29 mouse cellular contexts compared by ENCODE assay signal in the genomic region with DNA sequence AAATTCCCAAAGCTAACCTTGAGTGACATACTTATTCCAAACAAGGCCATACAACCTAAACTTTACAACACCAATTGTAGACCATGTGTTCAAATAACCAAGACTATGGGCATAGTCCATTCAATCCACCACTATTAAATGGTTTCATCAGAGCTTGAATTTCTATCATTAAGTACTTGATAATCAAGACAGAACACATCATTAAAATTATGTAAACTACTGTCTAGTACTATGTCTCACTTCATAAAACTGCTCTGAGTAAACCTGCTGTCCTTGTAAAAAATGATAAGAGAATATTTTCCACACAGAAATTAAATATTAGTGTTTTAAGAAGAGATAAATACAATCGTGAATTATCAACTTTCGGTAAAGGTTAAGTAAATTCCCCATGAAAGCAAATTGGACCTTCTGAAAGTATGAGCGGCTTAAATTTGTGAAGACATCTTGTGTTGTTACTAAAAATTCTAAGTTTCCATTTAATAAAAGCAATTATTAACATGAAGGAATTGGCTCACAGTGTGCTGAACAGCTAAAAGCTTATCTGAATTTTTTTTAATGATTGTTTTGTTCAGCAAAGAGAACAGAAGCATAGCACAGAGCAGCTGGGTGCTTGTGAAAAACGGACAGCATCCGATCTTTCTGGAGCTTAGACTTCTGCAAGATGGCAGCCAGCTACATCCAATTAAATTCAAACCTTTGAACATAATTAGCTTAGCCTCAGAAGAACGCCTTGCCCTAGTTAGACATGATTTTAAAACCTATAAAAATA.
A peak's percentile ranks its signal among the peaks of the same experiment; 100 is the strongest.
DNase-seq lines count a peak whose midpoint lies in the region; ATAC-seq and TF ChIP-seq lines count a peak whose summit lies in the region.
"Had no signal": no experiment of that assay in that cellular context is flagged by ENCODE, and none has a peak within 500 bp of the region (broad histone marks: within the 10 kb centered on the region; RNA-seq: fewer than 3 reads in every experiment).

No protein-coding gene starts in this region.

- no peaks in the 10 kb centered on the region for H3K4me1 ChIP-seq in lung, embryonic 14.5 days (ENCODE audit: insufficient read depth)
- no peaks in the 10 kb centered on the region for H3K4me1 ChIP-seq in lung, postnatal 0 days (ENCODE audit: insufficient read depth, low read depth, low read length)
- H3K4me1 ChIP-seq: embryonic facial prominence, embryonic 10.5 days; embryonic facial prominence, embryonic 13.5 days; forebrain, embryonic 12.5 days; hindbrain, embryonic 12.5 days; hindbrain, embryonic 15.5 days had no signal

- DNase-seq in lung, embryonic 14.5 days, result peak; percentile 70
- no peak for DNase-seq in lung, adult 18-20 months
- peak; percentile 37 for DNase-seq in lung, postnatal 0 days (ENCODE audit: low spot score)
- no peak for DNase-seq in lung, postnatal 10 days
- DNase-seq in brain, embryonic 14.5 days (ENCODE audit: low read depth), result peak; percentile 15
- peak; percentile 10 for DNase-seq in telencephalon, adult 2 months (ENCODE audit: low read depth, low spot score)
- DNase-seq in adrenal gland, postnatal 25 days, result no peak
- DNase-seq: adrenal gland, adult 2 months; adrenal gland, postnatal 14 days; B cell, adult 2 months; cerebellum, adult 11 months; cerebellum, adult 2 months; cerebellum, postnatal 10 days; cerebellum, postnatal 36 days; embryo, embryonic 11 days; gastrocnemius, adult 2 months; gastrocnemius, postnatal 14 days; heart, adult 11 months had no signal

- H3K27me3 ChIP-seq in lung, embryonic 14.5 days (ENCODE audit: insufficient read depth, low read length), result no peaks in the 10 kb centered on the region
- H3K27me3 ChIP-seq in lung, postnatal 0 days (replicated peaks; ENCODE audit: insufficient read depth, low read length), result no peaks in the 10 kb centered on the region
- H3K27me3 ChIP-seq: CH12.LX; embryonic facial prominence, embryonic 13.5 days; forebrain, embryonic 12.5 days; hindbrain, embryonic 12.5 days; hindbrain, embryonic 15.5 days; Patski had no signal

- H3K27ac ChIP-seq in lung, embryonic 14.5 days (ENCODE audit: low read depth), result no peak overlapping the region
- no peak overlapping the region for H3K27ac ChIP-seq in lung, postnatal 0 days (ENCODE audit: low read length)
- H3K27ac ChIP-seq: embryonic facial prominence, embryonic 10.5 days; embryonic facial prominence, embryonic 13.5 days; forebrain, embryonic 12.5 days; gastrocnemius, adult 2 months; hindbrain, embryonic 12.5 days; hindbrain, embryonic 15.5 days had no signal

- TF ChIP-seq POLR2A in brain, embryonic 14.5 days (IDR thresholded peaks at IDR 0.05; ENCODE audit: borderline replicate concordance, extremely low read depth, insufficient read depth, insufficient read length, poor library complexity, severe bottlenecking), result no peak

- H3K9ac ChIP-seq in lung, embryonic 14.5 days, result no peak overlapping the region
- no peak overlapping the region for H3K9ac ChIP-seq in lung, postnatal 0 days (replicated peaks; ENCODE audit: low read depth)
- H3K9ac ChIP-seq: embryonic facial prominence, embryonic 13.5 days; forebrain, embryonic 12.5 days; hindbrain, embryonic 12.5 days; hindbrain, embryonic 15.5 days had no signal

- no peaks in the 10 kb centered on the region for H3K9me3 ChIP-seq in lung, embryonic 14.5 days (ENCODE audit: low read depth, low read length)
- H3K9me3 ChIP-seq in lung, postnatal 0 days (ENCODE audit: low read length), result no peaks in the 10 kb centered on the region
- H3K9me3 ChIP-seq: embryonic facial prominence, embryonic 10.5 days; embryonic facial prominence, embryonic 13.5 days; forebrain, embryonic 12.5 days; hindbrain, embryonic 12.5 days; hindbrain, embryonic 15.5 days had no signal

- TF ChIP-seq CTCF in lung, embryonic 14.5 days (IDR thresholded peaks at IDR 0.05; ENCODE audit: low read depth), result no peak
- no peak for TF ChIP-seq CTCF in lung, postnatal 0 days (IDR thresholded peaks at IDR 0.05)
- TF ChIP-seq CTCF in brain, embryonic 14.5 days (IDR thresholded peaks at IDR 0.05; ENCODE audit: borderline replicate concordance, extremely low read depth, insufficient read depth, insufficient read length), result no peak

- H3K36me3 ChIP-seq in lung, embryonic 14.5 days (ENCODE audit: insufficient read depth), result no peaks in the 10 kb centered on the region
- no peaks in the 10 kb centered on the region for H3K36me3 ChIP-seq in lung, postnatal 0 days (ENCODE audit: insufficient read depth, low read length)
- H3K36me3 ChIP-seq: embryonic facial prominence, embryonic 10.5 days; embryonic facial prominence, embryonic 13.5 days; forebrain, embryonic 12.5 days; G1E; hindbrain, embryonic 12.5 days; hindbrain, embryonic 15.5 days had no signal

- no peak overlapping the region for H3K4me2 ChIP-seq in lung, embryonic 14.5 days
- no peak overlapping the region for H3K4me2 ChIP-seq in lung, postnatal 0 days (replicated peaks; ENCODE audit: low read depth, low read length)
- H3K4me2 ChIP-seq: embryonic facial prominence, embryonic 13.5 days; forebrain, embryonic 12.5 days; heart, embryonic 11.5 days; hindbrain, embryonic 12.5 days; hindbrain, embryonic 15.5 days had no signal

- no peak for TF ChIP-seq EP300 in lung, postnatal 0 days (IDR thresholded peaks at IDR 0.05)

- WGBS in lung, embryonic 14.5 days, result 32% methylated on average over 6 of the region's 6 CpGs
- 46% methylated on average over 6 of the region's 6 CpGs for WGBS in lung, postnatal 0 days

- ATAC-seq in lung, embryonic 14.5 days (ENCODE audit: insufficient read depth), result peak; percentile 95
- ATAC-seq in lung, postnatal 0 days, result no peak; the same call in 1 of the 2 replicates
- ATAC-seq: forebrain, embryonic 16.5 days; Patski had no signal

- no peak overlapping the region for H3K4me3 ChIP-seq in lung, embryonic 14.5 days (ENCODE audit: low read depth, low read length)
- no peak overlapping the region for H3K4me3 ChIP-seq in lung, postnatal 0 days (ENCODE audit: low read depth, low read length)
- H3K4me3 ChIP-seq: embryonic facial prominence, embryonic 10.5 days; embryonic facial prominence, embryonic 13.5 days; erythroblast, embryonic 14.5 days; forebrain, embryonic 12.5 days; gastrocnemius, adult 2 months; hindbrain, embryonic 12.5 days; hindbrain, embryonic 15.5 days had no signal

Comparison
In these comparisons a context has a peak if more than half of its experiments do, and no peak if none do; other contexts are left out.
1. DNase-seq: peak in lung, embryonic 14.5 days (single experiment), lung, postnatal 0 days (single experiment), brain, embryonic 14.5 days (single experiment) and telencephalon, adult 2 months (single experiment); none in lung, adult 18-20 months (0 of 2), lung, postnatal 10 days (single experiment) and adrenal gland, postnatal 25 days (single experiment).